9 mouse cellular contexts compared by ENCODE assay signal in genomic region chr3:93547099-93547648, GRCm38 (mm10). TPM values are rescaled to one million over a fixed set of nuclear protein-coding genes. Genes with fewer than 3 reads are reported as not detected.
DNase-seq lines count a peak whose midpoint lies in the region; ATAC-seq and TF ChIP-seq lines count a peak whose summit lies in the region.
"Had no signal": no experiment of that assay in that cellular context is flagged by ENCODE, and none has a peak within 500 bp of the region (broad histone marks: within the 10 kb centered on the region; RNA-seq: fewer than 3 reads in every experiment).

No protein-coding gene starts in this region.

- in situ Hi-C loops in ES-E14 (cut with MboI; ENCODE audit: low sequenced_read_pairs in 2 of 2, unreplicated experiment in 2 of 2): loop anchor here (10.0 kb wide), 1 partner anchor 58 kb away; no protein-coding TSS in a partner anchor

- H3K9me3 ChIP-seq in ES-E14 (ENCODE audit: control insufficient read depth, insufficient read depth, low read depth, low read length): no peaks in the 10 kb centered on the region
- H3K9me3 ChIP-seq in forebrain, embryonic 16.5 days (ENCODE audit: control insufficient read depth, low read length): no peaks in the 10 kb centered on the region
- no peaks in the 10 kb centered on the region for H3K9me3 ChIP-seq in hindbrain, embryonic 14.5 days (ENCODE audit: control insufficient read depth, low read length)
- H3K9me3 ChIP-seq: hindbrain, embryonic 15.5 days had no signal

- no peaks in the 10 kb centered on the region; a peak in 1 of 4 replicates for H3K4me1 ChIP-seq in ES-E14 (ENCODE audit: control insufficient read depth in 2 of 2, insufficient read depth in 2 of 2, low read length in 2 of 2, poor library complexity in 1 of 2)
- no peaks in the 10 kb centered on the region for H3K4me1 ChIP-seq in forebrain, embryonic 16.5 days (replicated peaks; ENCODE audit: control insufficient read depth, insufficient read depth, low read length)
- no peaks in the 10 kb centered on the region for H3K4me1 ChIP-seq in hindbrain, embryonic 14.5 days (replicated peaks; ENCODE audit: control insufficient read depth, insufficient read depth, low read length)
- H3K4me1 ChIP-seq: hindbrain, embryonic 15.5 days had no signal

- H3K4me2 ChIP-seq in forebrain, embryonic 16.5 days (ENCODE audit: low read length): no peak overlapping the region
- H3K4me2 ChIP-seq in hindbrain, embryonic 14.5 days (replicated peaks): no peak overlapping the region
- H3K4me2 ChIP-seq: hindbrain, embryonic 15.5 days had no signal

- H3K4me3 ChIP-seq in ES-E14 (ENCODE audit: insufficient read depth in 1 of 2, low read depth in 1 of 2, low read length in 2 of 2, poor library complexity in 1 of 2, severe bottlenecking in 1 of 2): no peak overlapping the region
- no peak overlapping the region for H3K4me3 ChIP-seq in forebrain, embryonic 16.5 days (replicated peaks; ENCODE audit: low read length)
- H3K4me3 ChIP-seq in hindbrain, embryonic 14.5 days (replicated peaks; ENCODE audit: low read length): no peak overlapping the region
- H3K4me3 ChIP-seq: hindbrain, embryonic 15.5 days had no signal

- no peak overlapping the region for H3K27ac ChIP-seq in ES-E14 (ENCODE audit: insufficient read depth, low read depth, low read length, poor library complexity, severe bottlenecking)
- H3K27ac ChIP-seq in forebrain, embryonic 16.5 days (ENCODE audit: low read length): no peak overlapping the region
- no peak overlapping the region for H3K27ac ChIP-seq in hindbrain, embryonic 14.5 days
- H3K27ac ChIP-seq: hindbrain, embryonic 15.5 days had no signal

- DNase-seq in ES-E14 (ENCODE audit: low read depth, low spot score): peak; percentile 87
- DNase-seq in c-Kit-positive CD71-positive TER-119-negative erythroid progenitor cells, embryonic 14.5 days (ENCODE audit: low read depth): peak; percentile 70
- DNase-seq in hindbrain, embryonic 14.5 days (ENCODE audit: low spot score): peak; percentile 86
- peak; percentile 71 to 78 for DNase-seq in layer of hippocampus, postnatal 36 days
- peak; percentile 80 to 88 for DNase-seq in lung, postnatal 4 days
- peak; percentile 72 for DNase-seq in right cerebral cortex, adult 18-20 months
- DNase-seq in urinary bladder, postnatal 10 days (ENCODE audit: low spot score): peak; percentile 53

- H3K27me3 ChIP-seq in forebrain, embryonic 16.5 days (replicated peaks; ENCODE audit: control insufficient read depth, insufficient read depth, low read length): no peaks in the 10 kb centered on the region
- no peaks in the 10 kb centered on the region for H3K27me3 ChIP-seq in hindbrain, embryonic 14.5 days (ENCODE audit: control insufficient read depth, insufficient read depth, low read length)
- H3K27me3 ChIP-seq: hindbrain, embryonic 15.5 days had no signal

- no peak overlapping the region for H3K9ac ChIP-seq in ES-E14 (ENCODE audit: insufficient read depth, low read depth, low read length, poor library complexity, severe bottlenecking)
- H3K9ac ChIP-seq in forebrain, embryonic 16.5 days (replicated peaks; ENCODE audit: low read depth, low read length): no peak overlapping the region
- H3K9ac ChIP-seq in hindbrain, embryonic 14.5 days: no peak overlapping the region
- H3K9ac ChIP-seq: hindbrain, embryonic 15.5 days had no signal

- 0 out of 2 replicates have a peak, but pooled peaks have one; percentile 31 for ATAC-seq in forebrain, embryonic 16.5 days
- peak; percentile 64 for ATAC-seq in hindbrain, embryonic 14.5 days (ENCODE audit: low FRiP score)

- WGBS in forebrain, embryonic 16.5 days: 36% methylated on average over 7 of the region's 7 CpGs
- 32% methylated on average over 7 of the region's 7 CpGs for WGBS in hindbrain, embryonic 14.5 days

- H3K36me3 ChIP-seq in ES-E14 (ENCODE audit: control insufficient read depth, insufficient read depth, low read length, poor library complexity, severe bottlenecking): no peaks in the 10 kb centered on the region
- no peaks in the 10 kb centered on the region for H3K36me3 ChIP-seq in forebrain, embryonic 16.5 days (ENCODE audit: control insufficient read depth, insufficient read depth)
- no peaks in the 10 kb centered on the region for H3K36me3 ChIP-seq in hindbrain, embryonic 14.5 days (replicated peaks; ENCODE audit: control insufficient read depth, insufficient read depth)
- H3K36me3 ChIP-seq: hindbrain, embryonic 15.5 days had no signal

TF ChIP-seq in ES-E14, 5 proteins besides CTCF, POLR2A, EP300 and RAD21:
- TF ChIP-seq ZC3H11A (IDR thresholded peaks at IDR 0.05; ENCODE audit: borderline replicate concordance, low read depth, low read length) (peak; percentile 92), HCFC1 (IDR thresholded peaks at IDR 0.05; ENCODE audit: borderline replicate concordance, insufficient read depth, low read length) (no peak)

RNA-seq across cellular contexts. Expression of gene S100a10, which starts 7.7 kb away (rescaled TPM):
- total RNA-seq in ES-E14 (2012; rRNA removed): 152 and 388 TPM in 2 replicates
- 117 and 124 TPM in 2 replicates for polyA plus RNA-seq in forebrain, embryonic 16.5 days (2015; fragmentation: Nextera tagmentation; extraction: Ambion mirVana)
- 172 and 201 TPM in 2 replicates for polyA plus RNA-seq in hindbrain, embryonic 14.5 days (2014; fragmentation: Nextera tagmentation; extraction: Ambion mirVana)
- total RNA-seq in layer of hippocampus, postnatal 36 days (2021): 10 to 100 TPM; 16.7 to 20.6 TPM

RNA-seq across cellular contexts. Expression of gene S100a11, which starts 26.9 kb away (rescaled TPM):
- 14.4 and 37.2 TPM in 2 replicates for total RNA-seq in ES-E14 (2012; rRNA removed)
- 104 and 129 TPM in 2 replicates for polyA plus RNA-seq in forebrain, embryonic 16.5 days (2015; fragmentation: Nextera tagmentation; extraction: Ambion mirVana)
- polyA plus RNA-seq in hindbrain, embryonic 14.5 days (2014; fragmentation: Nextera tagmentation; extraction: Ambion mirVana): 185 and 218 TPM in 2 replicates
- total RNA-seq in layer of hippocampus, postnatal 36 days (2021): 1 to 10 TPM; 3.8 to 8.2 TPM
